Mouse (Mus musculus) lung, adult 2 months (tissue): ENCODE results near the gene Sptlc2. TPM values are rescaled to one million over a fixed set of nuclear protein-coding genes. Genes with fewer than 3 reads are reported as not detected.

Experiments
- DNase-seq: peaks from one replicate; pipeline ENCODE4 v3.0.0; 2022
- H3K4me1 ChIP-seq: fragments of 200-500 bp; 2 replicates; pipeline ENCODE4 v1.6.1; 2011; ENCODE audit warnings: low read length; ENCODE audit not compliant: control insufficient read depth, insufficient read depth
- H3K4me3 ChIP-seq: fragments of 200-500 bp; replicated peaks from 2 replicates; pipeline ENCODE3; 2011; ENCODE audit warnings: low read depth, mild to moderate bottlenecking, control low read depth, low read length; ENCODE audit errors: extremely low read depth
- CTCF ChIP-seq: fragments of 200-500 bp; IDR thresholded peaks from 2 replicates; pipeline ENCODE4 v1.5.1; 2011; ENCODE audit warnings: mild to moderate bottlenecking, low read length, control low read depth; ENCODE audit not compliant: insufficient read depth
- POLR2A ChIP-seq: fragments of 200-500 bp; IDR thresholded peaks from 2 replicates; pipeline ENCODE4 v1.6.1; 2011; ENCODE audit warnings: low read depth, mild to moderate bottlenecking, control low read depth, low read length, borderline replicate concordance; ENCODE audit errors: extremely low read depth
- WGBS: fragments of 180-500 bp; shearing (Covaris S2); methylation state at CpG from one replicate; pipeline ENCODE4 v1.1.7; 2018; 5-methylcytosine and 5-hydroxymethylcytosine counted together
- polyA plus RNA-seq: library from polyadenylated mRNA; depleted of rRNA; stranded (reverse); fragments of >200 nt; gene quantifications from 2 replicates; pipeline ENCODE4 v1.2.3, GENCODE M21; 2012

Sptlc2 gene
- polyA plus RNA-seq, 1 experiment = 35.0 TPM

- TF ChIP-seq POLR2A = no peak
- TF ChIP-seq CTCF = no peak
- no peaks in the 10 kb centered on the region for H3K4me1 ChIP-seq
- H3K4me3 ChIP-seq = no peak overlapping the region
- DNase-seq = no peak
These were observed 54.4 kb downstream of the Sptlc2 start for GRCm38 (mm10) chr12:87333794-87334193.

- Histone ChIP-seq H3K4me1 (no peaks in the 10 kb centered on the region; the same call in 1 of the 2 replicates), H3K4me3 (no peak overlapping the region)
- TF ChIP-seq POLR2A (no peak), CTCF (no peak)
- WGBS = 75% methylated on average over 4 of the region's 4 CpGs
- DNase-seq = no peak
These were observed 55.6 kb downstream of the Sptlc2 start for GRCm38 (mm10) chr12:87332511-87332910.

GRCm38 (mm10) chr12:87331908-87332307 is 56.2 kb downstream of the Sptlc2 start:
- no peaks in the 10 kb centered on the region; the same call in 1 of the 2 replicates for H3K4me1 ChIP-seq
- no peak for DNase-seq
- H3K4me3 ChIP-seq = no peak overlapping the region
- WGBS = 42% methylated on average over 5 of the region's 5 CpGs
- TF ChIP-seq POLR2A (no peak), CTCF (no peak)

- no peak overlapping the region for H3K4me3 ChIP-seq
- TF ChIP-seq CTCF = no peak
- TF ChIP-seq POLR2A = no peak
- no peaks in the 10 kb centered on the region; the same call in 1 of the 2 replicates for H3K4me1 ChIP-seq
- no peak for DNase-seq
- 56% methylated on average over 6 of the region's 6 CpGs for WGBS
These were observed 57.1 kb downstream of the Sptlc2 start for GRCm38 (mm10) chr12:87331053-87331456.

GRCm38 (mm10) chr12:87330213-87330612 is 57.9 kb downstream of the Sptlc2 start:
- H3K4me1 ChIP-seq = no peaks in the 10 kb centered on the region; the same call in 1 of the 2 replicates
- no peak for DNase-seq
- TF ChIP-seq POLR2A (no peak), CTCF (no peak)
- WGBS = 52% methylated on average over 2 of the region's 2 CpGs
- H3K4me3 ChIP-seq = no peak overlapping the region

- no peak for DNase-seq
- no peaks in the 10 kb centered on the region; the same call in 1 of the 2 replicates for H3K4me1 ChIP-seq
- H3K4me3 ChIP-seq = no peak overlapping the region
- TF ChIP-seq POLR2A = no peak
- TF ChIP-seq CTCF = no peak
- 61% methylated on average over 4 of the region's 4 CpGs for WGBS
These were observed 60.1 kb downstream of the Sptlc2 start for GRCm38 (mm10) chr12:87328025-87328424.

- H3K4me3 ChIP-seq = no peak overlapping the region
- WGBS = 25% methylated on average over 7 of the region's 7 CpGs
- TF ChIP-seq CTCF (no peak), POLR2A (no peak)
- no peaks in the 10 kb centered on the region; the same call in 1 of the 2 replicates for H3K4me1 ChIP-seq
- no peak for DNase-seq
These were observed 60.5 kb downstream of the Sptlc2 start for GRCm38 (mm10) chr12:87327610-87328009.

- DNase-seq = no peak
- no peak overlapping the region for H3K4me3 ChIP-seq
- TF ChIP-seq POLR2A = no peak
- no peak for TF ChIP-seq CTCF
- no peaks in the 10 kb centered on the region; the same call in 1 of the 2 replicates for H3K4me1 ChIP-seq
- WGBS = 85% methylated on average over 3 of the region's 3 CpGs
These were observed 62.7 kb downstream of the Sptlc2 start for GRCm38 (mm10) chr12:87325452-87325851.

- TF ChIP-seq POLR2A (no peak), CTCF (no peak)
- Histone ChIP-seq H3K4me1 (no peaks in the 10 kb centered on the region), H3K4me3 (no peak overlapping the region)
- DNase-seq = no peak
- WGBS = 75% methylated on average over 3 of the region's 3 CpGs
These were observed 68.9 kb downstream of the Sptlc2 start for GRCm38 (mm10) chr12:87319229-87319628.

- 79% methylated on average over 1 of the region's 1 CpGs for WGBS
- no peaks in the 10 kb centered on the region for H3K4me1 ChIP-seq
- DNase-seq = no peak
- no peak overlapping the region for H3K4me3 ChIP-seq
- no peak for TF ChIP-seq POLR2A
- no peak for TF ChIP-seq CTCF
These were observed 70.2 kb downstream of the Sptlc2 start for GRCm38 (mm10) chr12:87317951-87318350.
